Mouse (Mus musculus) kidney, adult 11 months (tissue): ENCODE data around the gene Rnf5.

Experiments used
- DNase-seq: peaks from one replicate; pipeline ENCODE4 v3.0.0; 2022

Gene Rnf5

DNA sequence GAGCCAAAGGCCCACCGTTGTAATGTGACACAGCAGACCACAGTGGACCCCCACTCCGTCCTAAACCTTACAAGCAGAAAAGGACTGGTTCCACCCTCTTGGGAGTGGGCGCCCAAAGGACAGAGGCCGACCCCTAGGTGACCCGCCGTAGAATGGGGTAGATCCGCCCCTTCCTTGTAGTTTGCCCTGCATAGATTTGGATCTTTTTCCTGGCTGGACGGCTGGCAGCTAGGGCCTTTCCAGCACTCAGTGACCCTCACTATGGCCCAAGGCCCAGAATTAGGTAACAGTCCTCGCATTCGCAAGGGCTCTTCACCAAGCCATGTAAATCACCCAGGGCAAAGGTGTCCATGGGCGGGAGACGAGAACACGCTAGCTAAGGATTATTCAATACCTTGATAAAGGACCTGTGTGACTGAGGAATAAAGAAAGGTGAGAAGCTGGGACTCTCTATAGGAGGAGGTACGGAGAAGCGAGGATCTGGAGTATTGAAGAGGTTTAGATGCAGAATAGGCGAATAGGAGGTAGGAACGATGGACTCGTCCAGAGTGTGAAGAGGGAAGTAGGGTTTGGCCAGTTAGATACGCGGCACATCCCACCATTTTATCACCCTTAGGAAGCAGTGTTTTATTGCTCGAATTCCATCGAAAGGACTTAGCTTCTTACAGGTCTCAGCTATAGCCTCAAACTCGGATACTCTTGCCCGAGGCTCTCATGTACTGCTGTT, 1.2 kb upstream of the Rnf5 start:
- DNase-seq, result peak; percentile 91

DNA sequence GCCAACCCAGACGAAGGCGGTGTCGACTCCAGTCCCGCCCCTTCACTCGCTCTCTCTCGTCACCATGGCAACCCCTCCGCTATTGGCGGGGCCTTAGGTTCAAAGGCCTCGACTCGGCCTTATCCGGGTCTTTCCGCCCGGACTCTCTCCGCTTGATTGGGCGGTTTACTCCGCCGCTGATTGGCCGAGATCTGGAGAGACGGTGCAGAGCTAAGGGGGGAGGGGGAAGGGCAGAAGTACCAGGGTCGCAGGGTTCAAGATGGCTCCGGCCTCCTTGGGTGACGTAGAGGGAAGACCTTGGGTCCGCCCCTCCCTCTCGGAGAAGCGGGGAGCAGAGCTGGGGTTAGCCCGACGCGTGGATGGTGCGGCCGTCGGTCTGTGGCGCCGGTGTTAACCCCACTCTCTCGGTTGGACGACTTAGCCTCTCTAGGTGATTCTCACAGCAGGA, 595 bp upstream of the Rnf5 start, which contains the start of gene Agpat1:
TSS of gene Agpat1 (plus strand) at position 202 of the 448 bp plus-strand sequence.
- DNase-seq, result peak; percentile 100

DNA sequence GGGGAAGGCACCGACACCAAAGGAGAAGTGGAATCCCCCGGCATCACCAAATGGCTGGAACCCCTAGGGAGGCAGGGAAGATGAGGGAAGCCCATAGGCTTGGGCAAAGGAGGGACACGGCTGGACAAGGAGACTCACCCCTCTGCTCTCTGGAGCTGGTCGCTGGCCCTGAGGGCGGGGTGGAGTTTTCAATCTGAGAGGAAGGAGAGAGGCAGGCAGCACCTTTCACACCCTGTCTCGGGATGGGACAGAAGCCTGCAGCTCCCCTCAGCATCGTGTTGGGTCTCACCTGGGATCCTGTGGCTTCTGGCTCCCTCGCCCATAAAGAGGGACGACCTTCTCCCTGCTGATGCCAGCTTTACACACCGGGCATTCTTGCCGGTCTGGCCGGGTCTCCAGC, 1.7 kb downstream of the Rnf5 start:
- peak; percentile 20 for DNase-seq

DNA sequence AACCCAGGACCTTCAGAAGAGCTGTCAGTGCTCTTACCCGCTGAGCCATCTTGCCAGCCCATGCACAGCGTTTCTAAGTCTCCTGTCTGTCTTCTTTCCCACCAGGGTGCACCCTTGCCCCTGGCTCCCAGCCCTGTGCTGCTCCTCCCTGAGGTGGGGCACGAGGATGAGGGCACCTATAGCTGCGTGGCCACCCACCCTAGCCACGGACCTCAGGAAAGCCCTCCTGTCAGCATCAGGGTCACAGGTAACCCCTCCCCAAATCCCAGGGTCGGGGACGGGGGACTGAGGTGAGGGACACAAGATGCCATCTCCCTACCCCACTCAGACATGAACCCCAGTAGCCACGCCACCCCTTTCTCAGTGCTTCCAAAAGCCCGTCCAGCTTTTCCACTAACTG, 3.6 kb downstream of the Rnf5 start:
- DNase-seq, result peak; percentile 8

DNA sequence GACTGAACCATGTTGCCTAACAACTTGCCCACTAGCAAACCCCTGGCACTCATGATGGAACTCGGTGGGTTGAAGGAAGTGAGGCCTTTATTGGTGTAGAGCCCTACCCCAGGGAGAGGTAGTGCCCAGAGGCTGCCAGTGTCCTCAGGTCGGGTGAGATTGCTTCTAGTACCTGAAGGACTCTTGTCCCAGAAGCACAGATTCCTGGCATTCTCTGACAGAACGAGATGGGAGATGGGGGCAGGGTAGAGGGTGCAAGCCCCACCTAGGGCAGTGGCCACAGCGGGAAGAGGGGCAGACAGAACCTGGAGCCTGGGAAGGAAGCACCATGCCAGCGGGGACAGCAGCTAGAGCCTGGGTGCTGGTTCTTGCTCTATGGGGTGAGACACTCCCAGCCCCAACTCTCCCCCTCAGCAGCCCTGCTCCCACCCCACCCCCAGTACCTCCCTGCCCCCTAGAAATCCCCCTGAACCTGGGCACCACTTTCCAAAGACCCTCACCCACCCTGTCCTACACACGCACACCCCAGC, 5.9 kb downstream of the Rnf5 start, which contains the start of gene Ager:
TSS of gene Ager (plus strand) at position 297 of the 530 bp plus-strand sequence.
- DNase-seq, result no peak

DNA sequence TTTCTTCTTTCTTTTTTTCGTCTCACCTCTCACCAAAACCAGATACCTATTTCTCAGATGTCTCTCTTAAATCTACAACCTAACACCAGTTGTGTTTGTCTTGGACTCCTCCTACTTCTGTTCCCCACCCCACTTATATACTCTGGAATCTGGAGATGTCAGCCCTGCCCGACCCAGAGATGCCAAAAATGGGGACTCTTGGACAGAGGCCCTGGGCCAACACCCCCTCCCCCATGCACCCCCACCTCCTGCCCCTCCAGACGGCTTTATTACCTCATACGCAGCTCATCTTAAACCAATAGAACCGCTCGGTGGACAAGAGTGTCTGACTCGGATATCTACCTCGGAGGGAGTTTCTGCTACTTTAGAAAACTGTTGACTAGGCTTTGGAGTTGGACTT, 7.4 kb downstream of the Rnf5 start:
- DNase-seq, result no peak

DNA sequence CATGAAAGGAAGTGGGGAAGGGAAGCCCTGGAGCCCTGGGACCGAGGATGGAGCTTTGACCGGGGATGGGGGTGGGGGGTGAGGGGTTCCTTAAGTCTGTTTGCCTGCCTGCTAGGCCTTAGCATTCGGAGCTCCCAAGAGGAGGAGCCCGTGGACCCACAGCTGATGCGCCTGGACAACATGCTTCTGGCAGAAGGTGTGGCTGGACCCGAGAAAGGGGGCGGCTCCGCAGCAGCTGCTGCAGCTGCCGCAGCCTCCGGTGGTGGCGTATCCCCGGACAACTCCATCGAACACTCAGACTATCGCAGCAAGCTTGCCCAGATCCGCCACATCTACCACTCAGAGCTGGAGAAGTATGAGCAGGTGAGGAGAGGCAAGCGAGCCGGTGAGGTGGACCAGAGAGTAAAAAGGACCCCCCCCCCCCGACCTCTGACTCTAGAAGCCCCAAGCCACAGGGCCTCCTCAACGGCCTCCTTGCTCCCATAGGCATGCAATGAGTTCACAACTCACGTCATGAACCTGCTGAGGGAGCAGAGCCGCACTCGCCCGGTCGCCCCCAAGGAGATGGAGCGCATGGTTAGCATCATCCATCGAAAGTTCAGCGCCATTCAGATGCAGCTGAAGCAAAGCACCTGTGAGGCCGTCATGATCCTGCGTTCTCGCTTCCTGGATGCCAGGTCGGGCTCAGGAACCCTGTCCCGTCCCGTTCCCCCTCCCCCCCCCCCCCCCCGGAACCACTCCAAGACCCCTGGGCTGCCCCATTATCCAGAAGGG, 9.6 kb downstream of the Rnf5 start:
- DNase-seq, result peak; percentile 15

DNA sequence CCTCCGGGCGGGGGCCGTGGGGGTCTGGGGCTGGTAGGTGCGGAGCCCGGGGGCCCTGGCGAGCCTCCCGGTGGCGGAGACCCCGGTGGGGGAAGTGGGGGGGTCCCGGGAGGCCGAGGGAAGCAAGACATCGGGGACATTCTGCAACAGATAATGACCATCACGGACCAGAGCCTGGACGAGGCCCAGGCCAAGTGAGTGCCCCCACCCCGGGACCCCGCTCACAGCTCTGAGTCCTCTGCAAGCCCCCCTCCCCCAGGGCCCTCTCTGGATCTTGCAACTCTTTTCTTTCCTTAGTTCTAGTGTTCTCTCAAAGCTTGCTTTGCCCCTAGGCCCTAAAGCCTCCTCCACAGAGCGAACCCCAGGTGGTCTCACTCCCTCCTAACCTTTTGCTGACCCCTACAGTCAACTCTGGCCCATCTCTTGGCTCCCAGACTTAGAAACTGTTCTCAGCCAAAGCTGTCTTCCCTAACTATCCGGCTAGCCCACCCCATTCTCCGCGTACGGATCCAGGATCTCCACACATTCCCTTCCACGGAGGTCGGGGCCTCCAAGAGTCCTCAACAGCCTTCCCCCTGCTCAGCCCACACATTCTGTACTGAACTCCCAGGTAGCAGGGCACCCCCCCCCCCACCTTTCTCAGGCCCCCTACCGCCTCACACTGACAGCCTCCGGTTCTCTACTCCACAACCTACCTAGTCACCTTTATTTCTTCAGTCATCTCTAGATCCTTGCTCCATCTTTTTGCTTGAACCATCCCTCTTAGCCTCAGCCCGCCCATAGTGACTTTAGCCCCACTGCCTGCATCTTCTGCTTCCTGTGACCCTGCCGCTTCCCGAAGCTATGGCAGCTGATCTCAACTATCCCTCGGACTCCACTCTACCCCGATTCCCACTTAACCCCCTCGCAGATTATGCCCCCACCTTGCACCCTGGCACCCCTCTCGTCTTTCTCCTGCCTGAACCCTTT, 10.6 kb downstream of the Rnf5 start:
- DNase-seq, result peak; percentile 49

DNA sequence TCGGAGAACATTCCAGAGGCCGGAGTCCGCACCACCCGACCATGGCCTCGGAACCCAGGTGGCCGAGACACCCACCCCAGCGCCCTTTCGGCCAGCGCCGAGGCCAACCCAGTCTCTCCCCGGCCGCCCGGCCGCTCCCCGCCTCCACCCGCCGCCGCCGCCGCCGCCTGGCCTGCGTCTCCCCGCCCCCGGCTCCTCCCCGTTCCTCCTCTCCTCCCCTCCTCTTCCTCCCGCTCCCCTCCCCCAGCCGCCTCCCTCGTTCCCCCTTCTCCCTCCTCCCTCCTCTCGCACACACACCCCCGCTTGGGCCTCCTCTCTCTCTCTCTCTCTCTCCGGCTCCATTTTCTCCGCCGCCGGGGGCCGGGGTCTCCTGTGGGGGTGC, 11.5 kb downstream of the Rnf5 start:
- peak; percentile 70 for DNase-seq

DNA sequence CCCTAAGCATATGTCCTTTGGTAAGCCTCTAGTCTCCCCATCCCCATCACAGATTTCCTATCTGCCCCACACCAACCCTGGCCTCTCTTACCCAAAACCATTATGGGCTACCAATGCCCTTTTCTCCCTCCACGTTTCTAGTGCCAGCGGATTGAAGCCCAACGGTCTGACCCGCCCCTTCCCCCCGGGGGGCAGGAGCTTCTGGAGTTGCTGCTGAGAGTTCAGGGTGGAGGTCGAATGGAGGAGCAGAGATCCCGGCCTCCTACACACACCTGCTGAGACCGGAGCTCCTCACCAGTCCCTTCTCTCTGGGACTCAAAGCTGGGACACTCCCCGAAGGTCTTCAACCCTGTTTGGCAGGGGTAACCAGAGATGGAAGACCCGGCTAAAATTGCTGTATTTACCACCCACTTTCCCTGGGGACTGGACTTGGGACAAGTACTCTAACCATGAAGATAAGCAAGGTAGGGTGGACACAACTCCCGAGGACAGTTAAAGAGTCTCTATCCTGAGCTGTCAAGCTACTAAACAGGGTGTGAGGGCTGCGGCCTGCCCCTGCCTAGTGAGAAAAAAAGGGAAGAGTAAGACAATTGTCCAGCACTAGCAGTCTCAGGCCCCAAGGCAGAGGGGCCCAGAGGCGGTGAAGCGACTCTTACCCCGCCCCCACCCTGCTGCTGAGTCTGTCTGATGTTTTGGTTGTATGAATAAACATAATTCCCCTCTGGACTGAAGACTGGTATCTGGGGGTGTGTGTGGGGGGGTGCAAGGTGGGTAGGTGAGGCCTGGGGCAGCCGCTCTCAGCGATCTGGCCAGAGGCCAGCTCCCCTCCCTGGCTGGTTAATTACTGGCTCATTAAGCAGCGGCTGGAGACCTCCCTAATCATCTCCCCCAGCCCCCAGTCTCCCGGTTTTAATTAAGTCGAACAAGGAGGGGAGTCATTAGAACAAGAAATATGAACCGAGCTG, 12.2 kb downstream of the Rnf5 start, which contains the start of gene Pbx2:
TSS of gene Pbx2 (plus strand) at position 238 of the 965 bp plus-strand sequence.
- DNase-seq, result peak; percentile 36

DNA sequence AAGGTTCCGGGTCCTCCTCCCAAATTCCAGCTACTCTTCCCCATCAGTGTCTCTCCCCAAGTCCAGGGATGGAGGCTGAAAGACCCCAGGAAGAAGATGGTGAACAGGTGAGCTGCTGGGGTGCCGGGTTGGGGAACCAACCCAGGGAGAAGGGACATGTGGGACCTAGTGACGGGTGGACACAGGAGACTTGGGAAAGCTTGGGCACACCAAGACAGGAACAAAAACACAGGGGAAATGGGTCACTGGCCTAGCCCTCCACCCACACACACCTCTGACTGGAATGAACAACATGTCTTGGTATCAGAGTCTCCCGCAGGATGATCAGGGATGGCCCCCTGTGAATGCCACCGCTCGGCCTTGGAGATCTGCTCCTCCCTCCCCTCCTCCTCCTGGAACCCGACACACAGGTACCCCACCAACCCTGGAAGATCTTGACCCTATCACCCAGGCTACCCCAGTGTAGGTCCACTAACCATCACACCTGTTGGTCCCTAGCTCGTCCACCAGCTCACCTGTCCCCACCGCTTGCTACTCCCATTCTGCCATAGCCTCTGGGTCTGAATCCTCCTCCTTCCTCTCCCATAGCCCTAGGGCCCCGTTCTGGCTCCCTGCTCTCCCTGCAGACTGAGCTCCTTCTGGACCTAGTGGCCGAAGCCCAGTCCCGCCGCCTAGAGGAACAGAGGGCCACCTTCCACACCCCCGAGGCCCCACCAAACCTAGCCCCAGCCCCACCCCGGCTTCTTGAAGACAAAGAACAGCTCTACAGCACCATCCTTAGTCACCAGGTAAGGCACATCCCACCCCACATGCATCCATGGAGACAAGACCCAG, 13.1 kb downstream of the Rnf5 start:
- DNase-seq, result peak; percentile 26

DNA sequence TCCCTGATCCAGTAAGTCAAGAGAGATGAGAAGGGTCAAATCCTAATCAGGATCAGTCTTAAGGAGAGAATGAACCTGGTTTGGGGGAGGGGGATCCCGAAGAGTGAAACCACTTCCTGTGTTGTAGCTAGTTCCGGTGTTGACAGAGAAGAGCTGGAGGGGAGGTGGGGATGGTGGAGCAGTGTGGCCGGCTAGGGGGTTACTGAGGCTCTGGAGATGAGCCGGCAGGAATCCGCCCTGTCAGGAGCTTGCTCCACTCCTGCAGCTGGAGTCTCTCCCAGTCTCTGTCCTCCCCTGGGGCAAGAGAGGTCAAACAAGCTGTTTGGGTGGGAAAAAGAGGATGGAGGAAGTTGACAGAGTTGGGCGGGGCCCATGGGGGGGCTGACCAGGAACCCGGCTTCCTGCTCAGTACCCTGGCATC, 13.8 kb downstream of the Rnf5 start, which contains the start of gene Gpsm3:
TSS of gene Gpsm3 (plus strand) at position 126 of the 421 bp plus-strand sequence.
- peak; percentile 51 for DNase-seq

DNA sequence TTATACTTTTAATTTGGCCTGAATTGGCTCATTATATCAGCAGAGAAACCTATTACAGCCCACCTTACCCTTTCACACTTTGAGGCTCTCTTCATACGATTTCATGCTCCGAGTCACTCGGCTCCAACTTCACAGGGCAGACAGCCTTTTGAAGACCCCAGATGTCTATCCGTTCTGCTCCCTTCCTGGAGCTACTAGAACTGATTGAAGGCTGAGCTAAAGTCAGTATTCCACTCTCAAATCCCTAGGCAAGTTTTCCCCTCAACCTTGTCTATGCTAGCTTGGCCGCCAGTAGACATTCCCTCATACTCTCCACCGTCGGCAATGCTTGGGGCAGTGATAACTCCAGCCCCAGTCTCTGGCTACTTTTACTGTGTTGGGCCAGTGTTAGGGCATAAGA, 14.3 kb downstream of the Rnf5 start:
- no peak for DNase-seq

DNA sequence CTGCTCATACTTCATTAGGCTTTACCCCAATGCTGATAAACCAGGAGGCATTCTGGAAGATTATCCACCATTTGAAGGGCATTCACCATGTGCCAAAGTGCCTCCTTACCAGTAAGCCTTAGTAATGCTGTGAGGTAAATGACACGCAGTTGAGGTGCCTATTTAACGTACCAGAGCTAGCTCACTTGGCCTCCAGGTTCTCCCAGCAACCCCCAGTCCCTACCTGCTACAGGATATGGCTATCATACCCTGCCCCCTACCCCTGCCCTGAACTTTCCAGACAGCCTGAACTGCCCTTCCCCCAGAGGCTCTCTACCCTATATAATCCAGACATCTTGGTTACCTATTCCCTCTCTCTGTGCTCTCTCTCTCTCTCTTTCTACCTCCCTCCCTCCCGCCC, 14.7 kb downstream of the Rnf5 start:
- DNase-seq, result peak; percentile 20

DNA sequence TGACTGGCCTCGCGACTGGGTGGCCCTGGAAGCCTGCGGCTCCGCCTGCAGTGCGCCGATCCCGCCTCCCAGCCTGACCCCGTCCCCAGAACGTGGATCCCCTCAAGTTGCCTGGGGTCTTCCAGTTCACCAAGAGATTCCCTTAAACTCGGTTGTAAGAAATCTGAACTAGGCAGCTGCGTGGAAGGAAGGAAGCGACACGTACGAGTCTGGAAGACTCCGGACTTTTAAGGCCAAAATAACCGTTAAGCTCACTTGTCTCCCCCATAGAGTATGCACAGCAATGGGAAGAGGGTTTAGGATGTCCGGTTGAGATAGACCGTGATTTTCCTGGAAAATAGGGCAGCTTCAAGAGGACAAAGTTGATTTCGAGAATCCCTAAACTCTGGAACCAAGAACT, 15.7 kb downstream of the Rnf5 start:
- no peak for DNase-seq

DNA sequence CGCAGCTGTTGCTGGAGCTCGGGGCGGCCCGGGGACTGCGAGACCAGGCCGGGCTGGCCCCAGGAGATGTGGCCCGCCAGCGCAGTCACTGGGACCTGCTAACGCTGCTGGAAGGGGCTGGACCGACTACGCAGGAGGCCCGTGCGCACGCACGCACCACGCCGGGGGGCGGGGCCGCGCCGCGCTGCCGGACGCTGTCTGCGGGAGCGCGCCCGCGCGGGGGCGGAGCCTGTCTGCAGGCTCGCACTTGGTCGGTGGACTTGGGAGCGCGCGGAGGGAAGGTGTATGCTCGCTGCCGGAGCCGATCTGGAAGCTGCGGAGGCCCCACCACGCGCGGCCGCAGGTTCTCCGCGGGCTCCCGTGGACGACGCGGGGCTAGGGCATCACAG, 16.1 kb downstream of the Rnf5 start:
- DNase-seq, result peak; percentile 97

DNA sequence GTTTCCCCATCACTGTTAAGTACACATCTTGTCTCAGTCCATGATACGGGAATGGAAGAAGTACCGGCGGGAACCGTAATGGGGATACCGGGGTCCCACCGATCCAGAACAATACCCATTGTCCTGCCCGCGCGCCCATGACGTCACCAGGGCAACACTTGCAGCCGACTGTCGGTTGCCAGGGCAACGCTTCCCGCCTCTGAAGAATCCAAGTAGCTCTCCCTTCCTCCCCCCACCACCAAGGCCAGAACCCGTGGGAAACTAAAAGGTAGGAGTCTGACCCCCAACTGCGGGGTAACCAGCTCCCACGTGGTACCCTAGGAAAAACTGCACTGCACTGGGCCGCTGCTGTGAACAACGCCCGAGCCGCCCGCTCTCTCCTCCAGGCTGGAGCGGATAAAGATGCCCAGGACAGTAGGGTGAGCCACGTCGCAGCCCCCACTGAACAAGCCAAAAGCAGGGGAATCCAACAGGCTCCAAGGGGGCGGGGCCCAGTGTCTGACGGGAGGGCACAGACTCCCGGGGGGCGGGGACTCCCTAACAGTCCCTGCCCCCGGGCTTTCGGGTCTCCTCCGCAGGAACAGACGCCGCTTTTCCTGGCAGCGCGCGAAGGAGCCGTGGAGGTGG, 16.6 kb downstream of the Rnf5 start:
- peak; percentile 81 for DNase-seq

DNA sequence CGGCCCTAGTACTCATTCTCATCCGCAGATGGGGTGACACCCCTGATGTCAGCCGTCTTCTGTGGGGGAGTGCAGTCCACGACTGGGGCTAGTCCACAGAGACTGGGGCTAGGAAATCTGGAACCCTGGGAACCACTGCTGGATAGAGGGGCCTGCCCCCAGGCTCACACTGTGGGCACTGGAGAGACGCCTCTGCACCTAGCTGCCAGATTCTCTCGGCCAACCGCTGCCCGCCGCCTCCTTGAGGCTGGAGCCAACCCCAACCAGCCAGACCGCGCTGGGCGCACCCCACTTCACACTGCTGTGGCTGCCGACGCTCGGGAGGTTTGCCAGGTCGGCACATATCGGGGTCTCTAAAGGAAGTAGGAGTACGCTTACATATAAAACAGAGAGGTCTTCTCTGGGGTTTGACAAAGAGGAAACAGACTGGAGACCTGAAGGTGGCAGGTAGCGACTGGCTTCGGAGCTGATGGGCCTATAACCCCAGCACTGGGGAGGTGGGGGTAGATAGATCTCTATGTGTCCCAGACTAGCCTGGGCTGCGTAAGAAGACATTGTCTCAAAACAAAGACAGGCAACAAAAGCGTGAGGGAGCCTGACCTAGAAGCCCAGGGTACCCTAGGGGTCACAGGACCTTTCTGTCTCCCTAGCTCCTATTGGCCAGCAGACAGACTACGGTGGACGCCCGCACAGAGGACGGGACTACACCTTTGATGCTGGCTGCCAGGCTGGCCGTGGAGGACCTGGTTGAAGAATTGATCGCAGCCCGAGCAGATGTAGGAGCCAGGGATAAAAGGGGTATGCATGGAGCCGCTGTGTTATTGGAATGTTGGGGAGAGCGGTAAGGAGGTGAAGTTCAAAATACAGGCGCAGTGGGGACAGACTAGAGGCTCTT, 17.4 kb downstream of the Rnf5 start:
- DNase-seq, result no peak

DNA sequence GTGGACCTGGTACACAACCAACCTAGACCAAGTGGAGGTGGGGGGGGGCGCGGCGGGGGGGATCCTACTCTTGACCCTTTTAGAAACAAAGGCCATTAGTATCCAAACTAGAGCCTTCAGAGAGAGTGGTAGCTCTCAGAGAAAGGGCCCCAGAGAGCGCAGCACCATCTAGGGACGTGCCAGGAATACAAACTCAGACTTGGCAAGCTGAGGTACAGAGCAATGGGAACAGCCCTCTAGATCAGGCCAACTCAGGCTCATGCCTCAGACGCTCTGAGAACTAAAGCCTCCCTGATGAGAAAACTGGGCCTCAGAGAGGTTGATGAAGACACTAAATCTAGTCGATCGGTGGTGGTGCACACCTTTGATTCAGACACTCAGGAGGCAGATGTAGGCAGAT, 18.4 kb downstream of the Rnf5 start:
- DNase-seq, result peak; percentile 7
